ENCODE assay signal across 7 mouse cellular contexts in the genomic region with DNA sequence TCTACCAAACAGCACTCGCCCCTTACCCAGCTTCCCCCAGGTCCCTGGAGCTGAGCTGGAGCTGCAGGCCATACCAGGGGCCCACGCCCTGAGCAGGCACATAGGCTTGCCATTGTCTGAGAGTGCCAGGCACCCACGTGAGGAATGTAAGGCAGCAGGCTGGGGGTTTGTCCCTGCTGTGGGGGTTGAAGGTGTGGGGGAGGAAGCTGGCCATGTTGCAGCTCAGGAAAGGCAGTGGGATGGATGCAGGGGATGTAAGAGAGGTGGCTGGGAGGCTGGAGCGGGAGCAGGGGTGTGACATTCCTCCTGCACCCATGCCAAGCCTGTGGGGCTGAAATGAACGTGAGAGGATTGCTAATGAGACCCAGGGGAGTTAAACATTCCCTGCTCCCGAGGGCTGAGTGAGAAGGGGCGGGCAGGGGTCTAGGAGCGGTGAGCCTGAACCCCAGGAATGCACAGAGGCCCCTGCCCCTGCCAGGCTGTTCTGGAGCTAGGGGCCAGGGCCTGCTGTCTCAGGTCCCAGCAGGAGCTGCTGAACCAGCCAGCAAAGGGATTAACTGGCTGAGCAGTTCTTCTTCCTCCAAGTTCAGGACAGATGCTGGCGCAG. TPM values are rescaled to one million over a fixed set of nuclear protein-coding genes. Genes with fewer than 3 reads are reported as not detected.
A peak's percentile ranks its signal among the peaks of the same experiment; 100 is the strongest.
DNase-seq lines count a peak whose midpoint lies in the region; ATAC-seq and TF ChIP-seq lines count a peak whose summit lies in the region.

No protein-coding gene starts in this region.

- no peaks in the 10 kb centered on the region for H3K9me3 ChIP-seq in embryonic facial prominence, embryonic 10.5 days
- no peaks in the 10 kb centered on the region for H3K9me3 ChIP-seq in midbrain, embryonic 14.5 days (ENCODE audit: control insufficient read depth, low read length)

- H3K4me2 ChIP-seq in midbrain, embryonic 14.5 days (ENCODE audit: low read length), result 0 out of 2 replicates have a peak overlapping the region, but pooled peaks have one; percentile 4

- WGBS in embryonic facial prominence, embryonic 10.5 days, result 39% methylated on average over 9 of the region's 9 CpGs
- 47% methylated on average over 9 of the region's 9 CpGs for WGBS in kidney, adult 2 months
- 11% methylated on average over 9 of the region's 9 CpGs for WGBS in midbrain, embryonic 14.5 days

- no peaks in the 10 kb centered on the region for H3K36me3 ChIP-seq in embryonic facial prominence, embryonic 10.5 days (replicated peaks)
- H3K36me3 ChIP-seq in kidney, adult 2 months (ENCODE audit: control insufficient read depth, insufficient read depth, low read length), result no peaks in the 10 kb centered on the region
- no peaks in the 10 kb centered on the region for H3K36me3 ChIP-seq in midbrain, embryonic 14.5 days (ENCODE audit: control insufficient read depth, insufficient read depth, low read length)

- H3K4me1 ChIP-seq in embryonic facial prominence, embryonic 10.5 days, result peaks cover 30% of the 10 kb centered on the region
- H3K4me1 ChIP-seq in kidney, adult 2 months (ENCODE audit: control insufficient read depth, insufficient read depth, low read length), result no peaks in the 10 kb centered on the region
- H3K4me1 ChIP-seq in midbrain, embryonic 14.5 days (ENCODE audit: control insufficient read depth, insufficient read depth, low read length), result peaks cover 11% of the 10 kb centered on the region

- no peak for TF ChIP-seq POLR2A in kidney, adult 2 months (IDR thresholded peaks at IDR 0.05; ENCODE audit: low read depth, low read length)

- H3K4me3 ChIP-seq in embryonic facial prominence, embryonic 10.5 days, result no peak overlapping the region
- H3K4me3 ChIP-seq in kidney, adult 2 months (ENCODE audit: insufficient read depth, low read depth, low read length), result no peak overlapping the region
- no peak overlapping the region for H3K4me3 ChIP-seq in midbrain, embryonic 14.5 days (replicated peaks; ENCODE audit: low read depth, low read length)

- peak overlapping the region; percentile 25 for H3K27ac ChIP-seq in embryonic facial prominence, embryonic 10.5 days (replicated peaks)
- peak overlapping the region; percentile 85 for H3K27ac ChIP-seq in kidney, adult 2 months (ENCODE audit: insufficient read depth, low read depth, low read length)
- H3K27ac ChIP-seq in midbrain, embryonic 14.5 days (replicated peaks; ENCODE audit: low read depth, low read length), result peak overlapping the region; percentile 70

- H3K9ac ChIP-seq in midbrain, embryonic 14.5 days (replicated peaks; ENCODE audit: low read length), result peak overlapping the region; percentile 34

- peak; percentile 54 for ATAC-seq in midbrain, embryonic 14.5 days (ENCODE audit: low FRiP score, low TSS enrichment)
- no peak for ATAC-seq in activated CD4-positive, CD25-positive, alpha-beta regulatory T cell, adult 4 months

- peak; percentile 44 for DNase-seq in NIH3T3 (ENCODE audit: low read depth)
- DNase-seq in embryonic facial prominence, embryonic 10.5 days (ENCODE audit: low spot score), result no peak
- DNase-seq in kidney, adult 2 months, result peak; percentile 73
- DNase-seq in midbrain, embryonic 14.5 days, result peak; percentile 74
- no peak for DNase-seq in thymus, postnatal 25 days
- DNase-seq in thymus, postnatal 0 days (ENCODE audit: low spot score), result no peak

- no peaks in the 10 kb centered on the region; the same call in 1 of the 2 replicates for H3K27me3 ChIP-seq in embryonic facial prominence, embryonic 10.5 days (replicated peaks; ENCODE audit: low read depth, poor library complexity, severe bottlenecking)
- H3K27me3 ChIP-seq in kidney, adult 2 months (replicated peaks; ENCODE audit: control insufficient read depth, insufficient read depth, low read length), result no peaks in the 10 kb centered on the region
- no peaks in the 10 kb centered on the region for H3K27me3 ChIP-seq in midbrain, embryonic 14.5 days (ENCODE audit: control insufficient read depth, insufficient read depth, low read length)

- TF ChIP-seq CTCF in kidney, adult 2 months (conservative IDR thresholded peaks at IDR 0.05; ENCODE audit: insufficient read depth, insufficient read length, low read depth, low read length), result no peak

RNA-seq across cellular contexts. Expression of a gene that starts 1.1 kb away (rescaled TPM):
- not detected in 2 replicates for polyA plus RNA-seq in embryonic facial prominence, embryonic 10.5 days (2016; fragmentation: Nextera tagmentation; extraction: Ambion mirVana)
- 83.6 and 95.0 TPM in 2 replicates for polyA plus RNA-seq in kidney, adult 2 months (2012; rRNA removed)
- 1.4 and 1.8 TPM in 2 replicates for polyA plus RNA-seq in midbrain, embryonic 14.5 days (2014; fragmentation: Nextera tagmentation; extraction: Ambion mirVana)
- polyA plus RNA-seq in thymus, postnatal 0 days (2015; fragmentation: Nextera tagmentation; extraction: Ambion mirVana), result 0.14 TPM in 1 of 2 replicates, not detected in the other
- not detected for polyA plus RNA-seq in activated CD4-positive, CD25-positive, alpha-beta regulatory T cell, adult 4 months (2017; shearing (Covaris generic))

RNA-seq across cellular contexts. Expression of a gene that starts 21.4 kb away (rescaled TPM):
- 18.5 and 19.6 TPM in 2 replicates for polyA plus RNA-seq in embryonic facial prominence, embryonic 10.5 days (2016; fragmentation: Nextera tagmentation; extraction: Ambion mirVana)
- 16.0 and 18.0 TPM in 2 replicates for polyA plus RNA-seq in kidney, adult 2 months (2012; rRNA removed)
- 10.1 TPM in 2 replicates for polyA plus RNA-seq in midbrain, embryonic 14.5 days (2014; fragmentation: Nextera tagmentation; extraction: Ambion mirVana)
- polyA plus RNA-seq in thymus, postnatal 0 days (2015; fragmentation: Nextera tagmentation; extraction: Ambion mirVana), result 6.5 and 6.9 TPM in 2 replicates
- 1 to 10 TPM; 1.1 to 1.6 TPM for polyA plus RNA-seq in activated CD4-positive, CD25-positive, alpha-beta regulatory T cell, adult 4 months (2017; shearing (Covaris generic))

RNA-seq across cellular contexts. Expression of a gene that starts 21.6 kb away (rescaled TPM):
- polyA plus RNA-seq in embryonic facial prominence, embryonic 10.5 days (2016; fragmentation: Nextera tagmentation; extraction: Ambion mirVana), result 40.1 and 40.2 TPM in 2 replicates
- 9.9 and 11.8 TPM in 2 replicates for polyA plus RNA-seq in kidney, adult 2 months (2012; rRNA removed)
- polyA plus RNA-seq in midbrain, embryonic 14.5 days (2014; fragmentation: Nextera tagmentation; extraction: Ambion mirVana), result 21.1 and 26.0 TPM in 2 replicates
- polyA plus RNA-seq in thymus, postnatal 0 days (2015; fragmentation: Nextera tagmentation; extraction: Ambion mirVana), result 21.6 and 22.2 TPM in 2 replicates
- 1 to 10 TPM; 8.0 to 9.2 TPM for polyA plus RNA-seq in activated CD4-positive, CD25-positive, alpha-beta regulatory T cell, adult 4 months (2017; shearing (Covaris generic))

RNA-seq across cellular contexts. Expression of a gene that starts 36.1 kb away (rescaled TPM):
- polyA plus RNA-seq in embryonic facial prominence, embryonic 10.5 days (2016; fragmentation: Nextera tagmentation; extraction: Ambion mirVana), result 0.25 TPM in 1 of 2 replicates, not detected in the other
- polyA plus RNA-seq in kidney, adult 2 months (2012; rRNA removed), result 0.13 and 0.29 TPM in 2 replicates
- polyA plus RNA-seq in midbrain, embryonic 14.5 days (2014; fragmentation: Nextera tagmentation; extraction: Ambion mirVana), result 0.29 and 0.54 TPM in 2 replicates
- polyA plus RNA-seq in thymus, postnatal 0 days (2015; fragmentation: Nextera tagmentation; extraction: Ambion mirVana), result 0.12 TPM in 1 of 2 replicates, not detected in the other
- under 1 TPM in 1 of 2 experiments, not detected in 1; 0.26 TPM for polyA plus RNA-seq in activated CD4-positive, CD25-positive, alpha-beta regulatory T cell, adult 4 months (2017; shearing (Covaris generic))

RNA-seq across cellular contexts. Expression of a gene that starts 40.3 kb away (rescaled TPM):
- polyA plus RNA-seq in embryonic facial prominence, embryonic 10.5 days (2016; fragmentation: Nextera tagmentation; extraction: Ambion mirVana), result 980 and 1,001 TPM in 2 replicates
- 202 and 242 TPM in 2 replicates for polyA plus RNA-seq in kidney, adult 2 months (2012; rRNA removed)
- polyA plus RNA-seq in midbrain, embryonic 14.5 days (2014; fragmentation: Nextera tagmentation; extraction: Ambion mirVana), result 990 and 1,028 TPM in 2 replicates
- polyA plus RNA-seq in thymus, postnatal 0 days (2015; fragmentation: Nextera tagmentation; extraction: Ambion mirVana), result 532 and 561 TPM in 2 replicates
- 100 to 1,000 TPM; 172 to 180 TPM for polyA plus RNA-seq in activated CD4-positive, CD25-positive, alpha-beta regulatory T cell, adult 4 months (2017; shearing (Covaris generic))

Comparison
In these comparisons a context has a peak if more than half of its experiments do, and no peak if none do; other contexts are left out.
1. DNase-seq: peak in NIH3T3 (single experiment), kidney, adult 2 months (single experiment) and midbrain, embryonic 14.5 days (single experiment); none in embryonic facial prominence, embryonic 10.5 days (single experiment), thymus, postnatal 25 days (single experiment) and thymus, postnatal 0 days (single experiment).
2. H3K27ac ChIP-seq: peak in every context shown above with its lines; median percentile 85 in kidney, adult 2 months; 70 in midbrain, embryonic 14.5 days; 25 in embryonic facial prominence, embryonic 10.5 days.
3. RNA of a gene that starts 1.1 kb away (polyA plus RNA-seq): 83.6 to 95.0 TPM in kidney, adult 2 months; 1.4 to 1.8 TPM in midbrain, embryonic 14.5 days, 0.14 TPM in thymus, postnatal 0 days, not detected in embryonic facial prominence, embryonic 10.5 days and not detected in activated CD4-positive, CD25-positive, alpha-beta regulatory T cell, adult 4 months; every median in the first group is over 10 times any median in the second.